Mouse (Mus musculus): ENCODE measurements around the gene Gm16253. TPM values are rescaled to one million over a fixed set of nuclear protein-coding genes. Genes with fewer than 3 reads are reported as not detected.

Gm16253 gene
- polyA plus RNA-seq, 1 experiment from 2014 or later: 1.9 TPM

DNA sequence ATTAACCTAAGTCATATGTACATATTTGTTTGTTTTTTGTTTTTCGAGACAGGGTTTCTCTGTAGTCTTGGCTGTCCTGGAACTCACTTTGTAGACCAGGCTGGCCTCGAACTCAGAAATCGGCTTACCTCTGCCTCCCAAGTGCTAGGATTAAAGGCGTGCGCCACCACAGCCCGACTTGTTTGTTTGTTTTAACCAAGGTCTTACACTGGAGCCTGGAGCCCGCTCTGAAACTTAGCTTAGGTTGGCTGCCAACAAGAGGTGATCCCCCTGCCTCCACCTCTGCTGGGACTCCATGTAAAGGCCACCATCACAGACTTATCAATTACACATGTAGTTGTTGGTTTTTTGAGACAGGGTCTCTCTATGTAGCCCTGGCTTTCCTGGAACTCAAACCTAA, 28.0 kb upstream of the Gm16253 start:
- peaks cover 14% of the 10 kb centered on the region for H3K4me1 ChIP-seq
- H3K27me3 ChIP-seq (replicated peaks; ENCODE audit: low read depth, poor library complexity, severe bottlenecking): peaks cover 19% of the 10 kb centered on the region
- H3K9me3 ChIP-seq: no peaks in the 10 kb centered on the region
- no peak overlapping the region for H3K4me3 ChIP-seq
- no peak overlapping the region for H3K27ac ChIP-seq (replicated peaks)
- 80% methylated on average over 7 of the region's 7 CpGs for WGBS
- DNase-seq (ENCODE audit: low spot score): no peak
- H3K36me3 ChIP-seq (replicated peaks): no peaks in the 10 kb centered on the region

DNA sequence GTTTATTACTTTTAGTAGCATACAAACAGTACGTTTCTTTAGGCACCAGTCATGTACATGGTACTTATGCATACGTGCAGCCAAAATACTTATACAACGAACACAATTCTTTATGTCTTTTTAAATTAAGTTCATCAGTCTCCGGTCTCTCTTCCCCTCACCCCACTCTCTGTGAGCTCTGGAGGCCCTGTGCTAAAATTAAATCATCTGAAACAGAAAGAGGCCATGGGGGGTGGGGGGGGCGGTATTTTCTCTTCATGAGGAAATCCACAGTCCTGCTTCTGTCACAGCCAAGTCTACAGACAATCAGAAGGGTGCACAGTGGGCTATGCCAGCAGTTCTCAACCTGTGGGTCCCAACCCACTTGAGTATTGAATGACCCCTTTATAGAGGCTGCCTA, 27.4 kb upstream of the Gm16253 start:
- H3K27ac ChIP-seq (replicated peaks): no peak overlapping the region
- H3K9me3 ChIP-seq: no peaks in the 10 kb centered on the region
- no peaks in the 10 kb centered on the region for H3K36me3 ChIP-seq (replicated peaks)
- DNase-seq (ENCODE audit: low spot score): no peak
- peaks cover 19% of the 10 kb centered on the region for H3K27me3 ChIP-seq (replicated peaks; ENCODE audit: low read depth, poor library complexity, severe bottlenecking)
- no peak overlapping the region for H3K4me3 ChIP-seq
- peaks cover 14% of the 10 kb centered on the region for H3K4me1 ChIP-seq
- 84% methylated on average over 5 of the region's 5 CpGs for WGBS

- H3K27me3 ChIP-seq (replicated peaks; ENCODE audit: low read depth, poor library complexity, severe bottlenecking): peaks cover 14% of the 10 kb centered on the region
- no peak overlapping the region for H3K4me3 ChIP-seq
- H3K4me1 ChIP-seq: peaks cover 27% of the 10 kb centered on the region
- H3K27ac ChIP-seq (replicated peaks): peak overlapping the region; percentile 27
- no peaks in the 10 kb centered on the region for H3K36me3 ChIP-seq (replicated peaks)
- peak; percentile 56 for DNase-seq (ENCODE audit: low spot score)
- 18% methylated on average over 8 of the region's 8 CpGs for WGBS
- H3K9me3 ChIP-seq: no peaks in the 10 kb centered on the region
Measured at GRCm38 (mm10) chr3:96551203-96551602, 25.6 kb upstream of the Gm16253 start.

DNA sequence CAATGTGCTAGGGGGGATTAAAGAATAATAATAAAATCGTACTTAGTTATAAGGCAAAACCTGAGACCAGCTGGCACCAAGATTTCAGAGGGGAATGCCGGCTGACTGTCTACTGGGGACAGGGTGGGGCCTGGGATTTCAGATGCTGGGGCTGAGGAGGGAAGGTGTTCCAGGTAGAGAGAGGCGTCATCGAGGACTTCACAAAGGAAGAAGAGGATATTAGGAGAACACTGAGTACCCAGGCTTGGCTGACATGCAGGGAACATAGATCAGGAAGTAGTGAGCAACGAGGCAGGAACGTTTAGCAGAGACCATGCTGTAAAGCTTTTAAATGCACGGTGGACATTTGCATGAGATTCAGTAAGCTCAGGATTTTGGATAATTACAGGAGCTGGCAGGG, 24.9 kb upstream of the Gm16253 start:
- DNase-seq (ENCODE audit: low spot score): no peak
- WGBS: 81% methylated on average over 7 of the region's 7 CpGs
- H3K4me1 ChIP-seq: peaks cover 34% of the 10 kb centered on the region
- H3K27me3 ChIP-seq (replicated peaks; ENCODE audit: low read depth, poor library complexity, severe bottlenecking): peaks cover 7% of the 10 kb centered on the region
- no peak overlapping the region for H3K4me3 ChIP-seq
- H3K9me3 ChIP-seq: no peaks in the 10 kb centered on the region
- H3K27ac ChIP-seq (replicated peaks): peak overlapping the region; percentile 27
- no peaks in the 10 kb centered on the region for H3K36me3 ChIP-seq (replicated peaks)

GRCm38 (mm10) chr3:96553601-96554000, 23.2 kb upstream of the Gm16253 start:
- H3K27ac ChIP-seq (replicated peaks): no peak overlapping the region
- no peaks in the 10 kb centered on the region for H3K27me3 ChIP-seq (replicated peaks; ENCODE audit: low read depth, poor library complexity, severe bottlenecking)
- H3K4me3 ChIP-seq: no peak overlapping the region
- no peak for DNase-seq (ENCODE audit: low spot score)
- H3K4me1 ChIP-seq: peaks cover 37% of the 10 kb centered on the region
- no peaks in the 10 kb centered on the region for H3K36me3 ChIP-seq (replicated peaks)
- H3K9me3 ChIP-seq: no peaks in the 10 kb centered on the region
- 83% methylated on average over 6 of the region's 6 CpGs for WGBS

DNA sequence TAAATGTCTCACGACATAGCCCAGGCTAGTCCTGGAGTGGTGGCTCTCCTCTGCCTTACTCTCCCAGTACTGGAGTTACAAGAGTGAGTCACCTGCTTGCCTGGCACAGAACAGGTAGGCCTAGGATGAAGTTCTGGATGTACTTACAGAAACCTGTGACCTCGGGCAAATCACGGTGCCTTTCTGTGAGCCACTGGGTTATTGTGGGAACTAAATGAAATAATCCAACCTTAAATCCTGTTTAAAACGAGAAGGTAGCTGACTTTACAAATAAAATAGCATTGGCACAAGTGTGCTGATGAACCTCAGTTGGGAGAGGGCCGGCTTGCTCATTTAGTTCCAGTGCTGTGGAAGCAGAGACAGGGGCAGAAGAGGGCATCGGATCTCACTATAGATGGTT, 22.5 kb upstream of the Gm16253 start:
- no peak overlapping the region for H3K27ac ChIP-seq (replicated peaks)
- DNase-seq (ENCODE audit: low spot score): no peak
- peaks cover under 1% of the 10 kb centered on the region for H3K36me3 ChIP-seq (replicated peaks)
- no peak overlapping the region for H3K4me3 ChIP-seq
- H3K9me3 ChIP-seq: no peaks in the 10 kb centered on the region
- no peaks in the 10 kb centered on the region for H3K27me3 ChIP-seq (replicated peaks; ENCODE audit: low read depth, poor library complexity, severe bottlenecking)
- peaks cover 44% of the 10 kb centered on the region for H3K4me1 ChIP-seq
- WGBS: 78% methylated on average over 6 of the region's 6 CpGs

DNA sequence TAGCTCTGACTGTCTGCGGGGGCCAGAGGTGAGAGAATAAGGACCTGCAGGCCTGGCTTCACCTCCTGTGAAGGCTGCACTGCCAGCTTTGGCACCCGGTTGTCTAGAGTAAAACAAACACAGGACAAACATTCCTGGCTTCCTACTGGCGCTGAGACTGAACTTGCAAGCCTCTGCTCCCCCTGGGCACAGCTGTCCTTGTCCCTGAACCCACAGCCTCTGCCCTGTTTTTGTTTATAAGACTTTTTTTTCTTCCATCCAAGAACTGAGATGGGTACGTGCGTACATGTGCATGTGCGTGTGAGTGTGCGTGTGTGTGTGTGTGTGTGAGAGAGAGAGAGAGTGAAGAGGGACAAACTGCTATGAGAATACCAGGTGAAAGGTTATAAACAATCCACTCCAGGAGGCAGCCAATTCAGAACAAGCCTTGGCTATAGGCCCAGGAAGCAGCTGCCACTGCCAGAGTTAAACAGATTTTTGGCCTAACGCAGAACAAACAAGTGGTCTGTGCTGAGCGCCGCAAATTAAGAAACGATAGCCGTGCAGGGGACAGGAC, 21.7 kb upstream of the Gm16253 start:
- H3K9me3 ChIP-seq: no peaks in the 10 kb centered on the region
- H3K27ac ChIP-seq (replicated peaks): peak overlapping the region; percentile 57
- no peak overlapping the region for H3K4me3 ChIP-seq
- H3K27me3 ChIP-seq (replicated peaks; ENCODE audit: low read depth, poor library complexity, severe bottlenecking): no peaks in the 10 kb centered on the region
- peaks cover 53% of the 10 kb centered on the region for H3K4me1 ChIP-seq
- 53% methylated on average over 12 of the region's 12 CpGs for WGBS
- peaks cover 9% of the 10 kb centered on the region for H3K36me3 ChIP-seq (replicated peaks)
- DNase-seq (ENCODE audit: low spot score): no peak

DNA sequence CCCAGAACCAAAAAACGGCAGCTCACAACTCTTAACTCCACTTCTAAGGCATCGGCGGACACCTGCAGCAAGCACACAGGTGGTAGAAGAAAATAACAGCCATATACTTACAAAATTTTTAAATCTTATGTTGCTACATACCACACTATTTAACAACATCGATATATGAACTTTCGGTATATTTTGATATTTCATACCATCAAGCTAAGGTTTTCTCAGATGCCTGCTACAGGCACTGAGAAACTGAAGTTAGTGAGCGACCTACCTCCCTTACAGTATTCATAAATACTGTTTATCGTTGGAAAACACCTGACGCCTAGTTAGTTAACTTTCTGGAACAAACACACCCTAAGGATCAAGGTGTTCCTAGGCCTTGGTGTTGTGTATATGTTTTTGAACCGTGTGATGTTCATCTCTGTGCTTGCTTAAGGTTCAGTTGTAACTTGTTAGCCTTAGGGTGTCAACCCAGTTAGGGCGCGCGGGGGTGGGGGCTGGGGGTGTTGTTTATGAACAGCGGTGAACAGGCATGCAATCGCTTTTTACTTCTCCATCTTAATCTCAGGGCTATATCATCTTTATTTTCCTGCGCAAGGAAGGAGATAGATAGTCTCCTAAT, 20.7 kb upstream of the Gm16253 start:
- no peak for DNase-seq (ENCODE audit: low spot score)
- 86% methylated on average over 15 of the region's 15 CpGs for WGBS
- Histone ChIP-seq H3K9me3 (no peaks in the 10 kb centered on the region), H3K36me3 (replicated peaks) (peaks cover 19% of the 10 kb centered on the region), H3K4me3 (peak overlapping the region; percentile 80), H3K27ac (replicated peaks) (peak overlapping the region; percentile 88), H3K27me3 (replicated peaks; ENCODE audit: low read depth, poor library complexity, severe bottlenecking) (no peaks in the 10 kb centered on the region), H3K4me1 (peaks cover 55% of the 10 kb centered on the region)

DNA sequence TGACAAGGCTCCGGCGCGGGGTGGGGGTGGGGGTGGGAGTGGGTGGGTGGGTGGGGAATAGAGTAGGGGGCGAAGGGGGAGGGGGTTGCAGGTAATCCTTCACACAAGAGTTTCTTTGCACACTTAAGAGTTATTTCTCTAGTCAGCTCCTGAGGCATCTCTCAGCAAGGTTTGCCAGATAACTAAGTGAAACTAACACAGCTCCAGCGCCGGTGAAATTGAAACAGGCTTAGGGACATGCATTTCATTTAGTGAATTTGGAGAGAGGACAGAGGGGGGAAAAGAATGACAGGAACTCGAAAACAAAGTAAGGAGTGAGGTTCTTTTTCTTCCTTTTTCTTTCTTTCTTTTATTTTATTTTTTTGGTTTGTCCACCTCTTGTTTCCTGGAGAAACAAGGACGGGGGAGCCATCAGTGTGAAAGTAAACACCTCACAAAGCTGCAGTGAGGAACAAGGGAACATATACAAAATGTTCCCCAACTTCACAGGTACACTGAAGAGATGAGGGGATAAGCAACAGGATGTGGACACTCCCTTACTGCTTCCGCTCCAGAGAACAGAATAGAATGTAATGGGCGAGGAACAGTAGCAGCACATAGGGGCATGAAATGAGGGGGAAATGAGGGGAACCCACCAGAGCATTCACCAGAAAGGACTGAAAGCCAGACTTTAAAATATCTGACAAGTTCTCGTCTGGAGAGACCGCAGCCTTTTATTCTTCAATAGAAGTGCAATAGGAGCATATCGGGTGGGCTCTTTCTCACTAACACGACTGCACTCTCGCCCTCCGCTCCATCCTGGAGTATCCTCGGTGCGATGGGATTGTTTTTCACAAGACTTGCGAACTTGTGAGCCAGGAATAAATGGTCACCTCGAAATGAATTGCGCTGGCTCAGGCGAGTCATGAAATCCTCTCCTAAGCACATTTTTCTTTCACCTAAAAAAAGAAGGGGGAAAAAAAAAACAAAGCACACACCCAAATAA, 19.8 kb upstream of the Gm16253 start:
- DNase-seq (ENCODE audit: low spot score): no peak

DNA sequence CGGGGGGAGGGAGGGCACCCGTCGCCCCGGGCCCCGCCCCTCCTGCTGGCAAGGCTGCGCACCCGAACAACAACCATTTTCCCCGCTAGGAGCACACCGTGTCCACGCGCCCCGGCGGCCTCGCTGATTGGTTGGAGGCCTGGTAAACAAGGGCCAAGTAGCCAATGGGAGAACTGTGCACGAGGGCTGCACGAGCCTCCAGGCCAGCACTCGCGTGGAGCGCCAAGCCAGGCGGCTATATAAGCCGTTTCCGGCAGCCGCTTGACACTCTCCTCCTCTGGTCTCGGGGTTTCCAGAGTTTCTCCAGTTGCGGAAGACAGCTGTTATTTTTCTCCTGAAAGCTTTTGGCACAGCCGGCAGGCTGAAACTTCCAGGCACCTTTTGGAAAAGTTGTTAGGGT, 19.1 kb upstream of the Gm16253 start, which contains the start of gene Txnip:
Gene Txnip, plus strand, starts transcription at position 264 of the 400 bp plus-strand sequence.
- WGBS: under 1% methylated on average over 26 of the region's 26 CpGs
- peak; percentile 100 for DNase-seq (ENCODE audit: low spot score)
- H3K4me1 ChIP-seq: peaks cover 58% of the 10 kb centered on the region
- H3K36me3 ChIP-seq (replicated peaks): peaks cover 23% of the 10 kb centered on the region
- H3K9me3 ChIP-seq: no peaks in the 10 kb centered on the region
- H3K4me3 ChIP-seq: peak within 1 kb of the TSS; percentile 80
- peak within 1 kb of the TSS; percentile 88 for H3K27ac ChIP-seq (replicated peaks)
- no peaks in the 10 kb centered on the region for H3K27me3 ChIP-seq (replicated peaks; ENCODE audit: low read depth, poor library complexity, severe bottlenecking)

More for the DNA sequence above, 19.8 kb upstream of the Gm16253 start:
- Histone ChIP-seq H3K4me3 (peak overlapping the region; percentile 80), H3K4me1 (peaks cover 57% of the 10 kb centered on the region), H3K27ac (replicated peaks) (peak overlapping the region; percentile 88), H3K9me3 (no peaks in the 10 kb centered on the region), H3K27me3 (replicated peaks; ENCODE audit: low read depth, poor library complexity, severe bottlenecking) (no peaks in the 10 kb centered on the region), H3K36me3 (replicated peaks) (peaks cover 23% of the 10 kb centered on the region)
- 11% methylated on average over 22 of the region's 22 CpGs for WGBS

GRCm38 (mm10) chr3:96558159-96558558, 18.6 kb upstream of the Gm16253 start:
- 1% methylated on average over 17 of the region's 17 CpGs for WGBS
- H3K4me1 ChIP-seq: peaks cover 58% of the 10 kb centered on the region
- H3K9me3 ChIP-seq: no peaks in the 10 kb centered on the region
- peaks cover 23% of the 10 kb centered on the region for H3K36me3 ChIP-seq (replicated peaks)
- peak overlapping the region; percentile 88 for H3K27ac ChIP-seq (replicated peaks)
- peak; percentile 41 for DNase-seq (ENCODE audit: low spot score)
- no peaks in the 10 kb centered on the region for H3K27me3 ChIP-seq (replicated peaks; ENCODE audit: low read depth, poor library complexity, severe bottlenecking)
- H3K4me3 ChIP-seq: peak overlapping the region; percentile 80

GRCm38 (mm10) chr3:96558668-96559196, 18.1 kb upstream of the Gm16253 start:
- peak overlapping the region; percentile 80 for H3K4me3 ChIP-seq
- 57% methylated on average over 10 of the region's 10 CpGs for WGBS
- peaks cover 59% of the 10 kb centered on the region for H3K4me1 ChIP-seq
- no peak for DNase-seq (ENCODE audit: low spot score)
- H3K27ac ChIP-seq (replicated peaks): peak overlapping the region; percentile 88
- H3K27me3 ChIP-seq (replicated peaks; ENCODE audit: low read depth, poor library complexity, severe bottlenecking): no peaks in the 10 kb centered on the region
- peaks cover 23% of the 10 kb centered on the region for H3K36me3 ChIP-seq (replicated peaks)
- H3K9me3 ChIP-seq: no peaks in the 10 kb centered on the region

Measured in embryonic facial prominence, embryonic 10.5 days (tissue).